In genomic region chr17:24365863-24366262, GRCm38 (mm10) we compare ENCODE assay signal across 14 mouse cellular contexts.
DNase-seq lines count a peak whose midpoint lies in the region.
"Had no signal": no experiment of that assay in that cellular context is flagged by ENCODE, and none has a peak within 500 bp of the region (broad histone marks: within the 10 kb centered on the region; RNA-seq: fewer than 3 reads in every experiment).

No protein-coding gene starts in this region.

- DNase-seq in embryo, embryonic 11 days, result peak; percentile 15
- DNase-seq in embryo, embryonic 10.5 days (ENCODE audit: low spot score), result no peak
- DNase-seq in kidney, adult 8-10 months, result peak; percentile 39 to 44
- no peak for DNase-seq in kidney, adult 9 months
- DNase-seq in R1 (ENCODE audit: low read depth, low spot score), result peak; percentile 32
- DNase-seq in lung, postnatal 10 days, result peak; percentile 63
- DNase-seq in layer of hippocampus, adult 9-11 months, result no peak
- DNase-seq in urinary bladder, adult 18-20 months (ENCODE audit: low spot score in 2 of 2), result no peak
- DNase-seq: adrenal gland, postnatal 14 days; cerebellum, adult 11-12 months; gastrocnemius, postnatal 36 days; heart, postnatal 14 days; right cerebral cortex, postnatal 4 days; thymus, postnatal 14 days had no signal

Comparison
In these comparisons a context has a peak if more than half of its experiments do, and no peak if none do; other contexts are left out.
1. DNase-seq: peak in embryo, embryonic 11 days (single experiment), kidney, adult 8-10 months (2 of 2), R1 (single experiment) and lung, postnatal 10 days (single experiment); none in embryo, embryonic 10.5 days (single experiment), kidney, adult 9 months (single experiment), layer of hippocampus, adult 9-11 months (single experiment) and urinary bladder, adult 18-20 months (0 of 2).